Mouse (Mus musculus) liver, adult 2 months (tissue): ENCODE data around the gene Fsd2. TPM values are rescaled to one million over a fixed set of nuclear protein-coding genes. Genes with fewer than 3 reads are reported as not detected.

Source experiments
- DNase-seq: peaks from one replicate; pipeline ENCODE4 v3.0.0-alpha.2; 2011; ENCODE audit warnings: low read depth, low spot score; ENCODE audit errors: extremely low read depth
- H3K27ac ChIP-seq: fragments of 200-500 bp; replicated peaks from 2 replicates; pipeline ENCODE4 v1.5.1; 2012; ENCODE audit warnings: low read depth, mild to moderate bottlenecking, control low read depth, inconsistent platforms, low read length; ENCODE audit not compliant: insufficient read depth
- H3K27me3 ChIP-seq: fragments of 200-500 bp; 2 replicates; pipeline ENCODE4 v1.6.1; 2012; ENCODE audit warnings: mild to moderate bottlenecking, moderate library complexity, low read length, inconsistent platforms; ENCODE audit not compliant: control insufficient read depth, insufficient read depth
- H3K36me3 ChIP-seq: fragments of 200-500 bp; 2 replicates; pipeline ENCODE4 v1.6.1; 2012; ENCODE audit warnings: low read length, inconsistent platforms; ENCODE audit not compliant: control insufficient read depth, insufficient read depth
- H3K4me1 ChIP-seq: fragments of 200-500 bp; 2 replicates; pipeline ENCODE4 v1.6.1; 2011; ENCODE audit warnings: low read length; ENCODE audit not compliant: control insufficient read depth, insufficient read depth
- H3K4me3 ChIP-seq: fragments of 200-500 bp; 2 replicates; pipeline ENCODE4 v1.5.1; 2011; ENCODE audit warnings: low read depth, mild to moderate bottlenecking, control low read depth, low read length, moderate library complexity; ENCODE audit not compliant: insufficient read depth
- H3K79me2 ChIP-seq: fragments of 200-500 bp; 2 replicates; pipeline ENCODE4 v1.6.1; 2012; ENCODE audit warnings: inconsistent platforms, mild to moderate bottlenecking, low read length, moderate library complexity; ENCODE audit not compliant: control insufficient read depth, insufficient read depth
- H3K9ac ChIP-seq: fragments of 200-500 bp; 2 replicates; pipeline ENCODE4 v1.6.1; 2012; ENCODE audit warnings: low read depth, mild to moderate bottlenecking, control low read depth, inconsistent platforms, low read length
- CTCF ChIP-seq: fragments of 200-500 bp; IDR thresholded peaks from 2 replicates; pipeline ENCODE4 v1.5.1; 2011; ENCODE audit warnings: low read depth, low read length, control low read depth
- POLR2A ChIP-seq: fragments of 200-500 bp; IDR thresholded peaks from 2 replicates; pipeline ENCODE4 v1.6.1; 2011; ENCODE audit warnings: low read length, control low read depth; ENCODE audit not compliant: insufficient read depth; ENCODE audit errors: extremely low read depth
- WGBS: fragments of 180-500 bp; shearing (Covaris S2); methylation state at CpG from one replicate; pipeline ENCODE4 v1.1.7; 2018; 5-methylcytosine and 5-hydroxymethylcytosine counted together
- polyA plus RNA-seq: library from polyadenylated mRNA; depleted of rRNA; stranded (reverse); fragments of >200 nt; gene quantifications from 2 replicates; pipeline ENCODE4 v1.2.3, GENCODE M21; 2012; rRNA removed
- total RNA-seq: library from RNA; depleted of rRNA; stranded (reverse); fragments of >200 nt; gene quantifications from 2 replicates; pipeline ENCODE4 v1.2.3, GENCODE M21; 2014; rRNA removed

The Fsd2 gene
- total RNA-seq (0.13 and 0.28 TPM in 2 replicates), polyA plus RNA-seq (0.04 TPM in 2 replicates)

GRCm38 (mm10) chr7:81566892-81567291 is at the start of gene Fsd2:
Fsd2 (minus strand) TSS chr7:81566944.
- no peak for DNase-seq
- no peak within 1 kb of the TSS for H3K27ac ChIP-seq
- H3K4me1 ChIP-seq: 0 out of 2 replicates have a peak, but pooled peaks cover 2% of the 10 kb centered on the region
- H3K27me3 ChIP-seq: no peaks in the 10 kb centered on the region
- peaks cover 6% of the 10 kb centered on the region; the same call in 1 of the 2 replicates for H3K79me2 ChIP-seq
- no peak within 1 kb of the TSS for H3K4me3 ChIP-seq
- TF ChIP-seq CTCF: no peak
- no peak for TF ChIP-seq POLR2A
- 86% methylated on average over 9 of the region's 9 CpGs for WGBS
- H3K36me3 ChIP-seq: no peaks in the 10 kb centered on the region
- H3K9ac ChIP-seq: no peak within 1 kb of the TSS

GRCm38 (mm10) chr7:81615031-81615430 is 48.3 kb upstream of the Fsd2 start:
- H3K4me1 ChIP-seq: no peaks in the 10 kb centered on the region
- no peaks in the 10 kb centered on the region for H3K27me3 ChIP-seq
- TF ChIP-seq CTCF (no peak), POLR2A (no peak)
- WGBS: 82% methylated on average over 9 of the region's 9 CpGs
- no peak overlapping the region for H3K9ac ChIP-seq
- DNase-seq: no peak
- no peaks in the 10 kb centered on the region for H3K79me2 ChIP-seq
- H3K4me3 ChIP-seq: no peak overlapping the region
- no peak overlapping the region for H3K27ac ChIP-seq
- H3K36me3 ChIP-seq: peaks cover 8% of the 10 kb centered on the region; the same call in 1 of the 2 replicates

- TF ChIP-seq POLR2A (no peak), CTCF (no peak)
- Histone ChIP-seq H3K36me3 (peaks cover 8% of the 10 kb centered on the region; the same call in 1 of the 2 replicates), H3K27me3 (no peaks in the 10 kb centered on the region), H3K9ac (no peak overlapping the region), H3K4me1 (no peaks in the 10 kb centered on the region), H3K4me3 (no peak overlapping the region), H3K79me2 (no peaks in the 10 kb centered on the region), H3K27ac (no peak overlapping the region)
- 91% methylated on average over 13 of the region's 13 CpGs for WGBS
- no peak for DNase-seq
Measured at GRCm38 (mm10) chr7:81612856-81613635, 46.3 kb upstream of the Fsd2 start.

- H3K36me3 ChIP-seq: peaks cover 8% of the 10 kb centered on the region; the same call in 1 of the 2 replicates
- H3K79me2 ChIP-seq: no peaks in the 10 kb centered on the region
- H3K9ac ChIP-seq: no peak overlapping the region
- no peaks in the 10 kb centered on the region for H3K27me3 ChIP-seq
- 71% methylated on average over 18 of the region's 18 CpGs for WGBS
- H3K4me3 ChIP-seq: no peak overlapping the region
- H3K27ac ChIP-seq: no peak overlapping the region
- no peaks in the 10 kb centered on the region for H3K4me1 ChIP-seq
- DNase-seq: no peak
- TF ChIP-seq CTCF (peak; percentile 33; the same call in 1 of the 2 replicates), POLR2A (no peak)
Measured at GRCm38 (mm10) chr7:81610125-81610524, 43.4 kb upstream of the Fsd2 start.

DNA sequence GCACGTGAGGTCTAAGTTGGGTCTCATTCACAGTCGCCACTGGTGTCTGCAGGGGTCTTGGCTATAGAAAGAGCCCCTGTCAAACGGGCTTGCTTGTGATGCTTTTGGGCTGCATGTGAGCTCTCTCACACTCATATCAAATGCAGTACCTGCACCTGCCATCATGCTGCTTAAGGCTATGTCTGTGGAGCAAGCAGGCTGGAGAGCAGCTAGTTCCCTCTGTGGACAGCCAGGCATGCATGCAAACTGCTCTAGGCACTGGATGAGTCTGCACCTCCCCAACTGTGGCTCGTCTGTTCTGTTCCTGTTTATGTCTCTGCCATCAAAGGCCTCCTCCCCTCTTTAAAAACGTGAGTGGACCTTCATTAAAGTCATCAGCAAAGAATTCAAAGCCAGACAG is 39.7 kb upstream of the Fsd2 start:
- Histone ChIP-seq H3K27me3 (no peaks in the 10 kb centered on the region), H3K79me2 (no peaks in the 10 kb centered on the region), H3K4me1 (no peaks in the 10 kb centered on the region), H3K36me3 (peaks cover 2% of the 10 kb centered on the region; the same call in 1 of the 2 replicates), H3K27ac (no peak overlapping the region), H3K4me3 (no peak overlapping the region), H3K9ac (no peak overlapping the region)
- TF ChIP-seq CTCF (no peak), POLR2A (no peak)
- DNase-seq: no peak
- 84% methylated on average over 5 of the region's 5 CpGs for WGBS

- no peak for DNase-seq
- Histone ChIP-seq H3K36me3 (no peaks in the 10 kb centered on the region; the same call in 1 of the 2 replicates), H3K27me3 (no peaks in the 10 kb centered on the region), H3K27ac (no peak overlapping the region), H3K9ac (no peak overlapping the region), H3K4me3 (no peak overlapping the region), H3K4me1 (no peaks in the 10 kb centered on the region), H3K79me2 (no peaks in the 10 kb centered on the region)
- 90% methylated on average over 4 of the region's 4 CpGs for WGBS
- no peak for TF ChIP-seq POLR2A
- TF ChIP-seq CTCF: no peak
Measured at GRCm38 (mm10) chr7:81605489-81605888, 38.7 kb upstream of the Fsd2 start.
